Mouse (Mus musculus): ENCODE measurements at regions not wholly inside any gene's neighbourhood (a gene's known extent, or its start where the extent isn't known, plus 50 kb on each side); places are given as distances from the start of the nearest gene placed in this dataset.

GRCm38 (mm10) chr11:18715050-18715850 lies 303.5 kb downstream of the Meis1 start:
- ATAC-seq (ENCODE audit: insufficient number of reproducible peaks, insufficient read depth, low FRiP score, low TSS enrichment) = no peak

GRCm38 (mm10) chr11:18714400-18714799 lies 304.4 kb downstream of the Meis1 start:
- Histone ChIP-seq H3K4me2 (replicated peaks) (no peak overlapping the region), H3K9me3 (no peaks in the 10 kb centered on the region), H3K36me3 (no peaks in the 10 kb centered on the region), H3K9ac (no peak overlapping the region), H3K4me1 (no peaks in the 10 kb centered on the region; the same call in 1 of the 2 replicates), H3K4me3 (no peak overlapping the region), H3K27ac (no peak overlapping the region), H3K27me3 (no peaks in the 10 kb centered on the region)
- WGBS = 66% methylated on average over 5 of the region's 5 CpGs
- ATAC-seq (ENCODE audit: insufficient number of reproducible peaks, insufficient read depth, low FRiP score, low TSS enrichment) = no peak

More at GRCm38 (mm10) chr11:18715050-18715850, 303.5 kb downstream of the Meis1 start:
- H3K36me3 ChIP-seq = no peaks in the 10 kb centered on the region
- H3K4me3 ChIP-seq = no peak overlapping the region
- H3K9me3 ChIP-seq = no peaks in the 10 kb centered on the region
- H3K9ac ChIP-seq = no peak overlapping the region
- no peak overlapping the region for H3K4me2 ChIP-seq (replicated peaks)
- 26% methylated on average over 2 of the region's 2 CpGs for WGBS
- no peaks in the 10 kb centered on the region; the same call in 1 of the 2 replicates for H3K4me1 ChIP-seq
- peak overlapping the region; percentile 33; the same call in 1 of the 2 replicates for H3K27ac ChIP-seq
- no peaks in the 10 kb centered on the region for H3K27me3 ChIP-seq

- no peaks in the 10 kb centered on the region for H3K9me3 ChIP-seq
- H3K4me1 ChIP-seq = no peaks in the 10 kb centered on the region; the same call in 1 of the 2 replicates
- H3K27me3 ChIP-seq = no peaks in the 10 kb centered on the region
- no peak for ATAC-seq (ENCODE audit: insufficient number of reproducible peaks, insufficient read depth, low FRiP score, low TSS enrichment)
- no peak overlapping the region for H3K4me3 ChIP-seq
- WGBS = 67% methylated on average over 10 of the region's 10 CpGs
- H3K36me3 ChIP-seq = no peaks in the 10 kb centered on the region
- H3K27ac ChIP-seq = no peak overlapping the region
- no peak overlapping the region for H3K9ac ChIP-seq
- H3K4me2 ChIP-seq (replicated peaks) = no peak overlapping the region
Observed at GRCm38 (mm10) chr11:18712642-18713053, 306.1 kb downstream of the Meis1 start.

- H3K9ac ChIP-seq = no peak overlapping the region
- WGBS = 76% methylated on average over 3 of the region's 3 CpGs
Observed at GRCm38 (mm10) chr11:18709628-18710027, 309.2 kb downstream of the Meis1 start.

GRCm38 (mm10) chr11:18681593-18681992 lies 337.2 kb downstream of the Meis1 start:
- no peaks in the 10 kb centered on the region for H3K9me3 ChIP-seq
- WGBS = 76% methylated on average over 6 of the region's 6 CpGs
- H3K4me2 ChIP-seq (replicated peaks) = no peak overlapping the region
- no peaks in the 10 kb centered on the region for H3K36me3 ChIP-seq
- H3K27ac ChIP-seq = no peak overlapping the region
- H3K4me3 ChIP-seq = no peak overlapping the region
- H3K27me3 ChIP-seq = no peaks in the 10 kb centered on the region
- H3K9ac ChIP-seq = no peak overlapping the region
- no peaks in the 10 kb centered on the region for H3K4me1 ChIP-seq
- no peak for ATAC-seq (ENCODE audit: insufficient number of reproducible peaks, insufficient read depth, low FRiP score, low TSS enrichment)

More at GRCm38 (mm10) chr11:18709628-18710027, 309.2 kb downstream of the Meis1 start:
- Histone ChIP-seq H3K27me3 (no peaks in the 10 kb centered on the region), H3K4me1 (no peaks in the 10 kb centered on the region), H3K4me3 (no peak overlapping the region), H3K27ac (no peak overlapping the region), H3K4me2 (replicated peaks) (no peak overlapping the region), H3K9me3 (no peaks in the 10 kb centered on the region), H3K36me3 (no peaks in the 10 kb centered on the region)
- no peak for ATAC-seq (ENCODE audit: insufficient number of reproducible peaks, insufficient read depth, low FRiP score, low TSS enrichment)

DNA sequence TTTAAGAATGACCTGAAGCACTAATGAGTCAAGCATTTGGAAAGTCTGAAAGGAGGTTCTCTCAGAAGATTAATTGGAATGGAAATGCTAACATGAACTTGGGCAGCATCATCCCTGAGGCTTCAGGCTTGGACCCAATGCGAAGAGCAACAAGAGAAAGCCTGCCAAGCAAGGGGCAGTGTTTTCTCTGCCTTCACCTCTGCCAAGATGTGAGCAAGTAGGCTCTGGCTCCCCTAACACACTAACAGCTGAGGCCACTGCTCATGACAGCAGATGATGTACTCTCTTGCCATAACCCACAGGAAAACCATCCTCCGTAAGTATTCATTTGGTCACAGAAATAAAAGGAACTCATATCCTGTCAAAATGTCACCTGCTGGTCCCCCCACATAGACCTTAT lies 341.9 kb downstream of the Meis1 start:
- no peak for ATAC-seq (ENCODE audit: insufficient number of reproducible peaks, insufficient read depth, low FRiP score, low TSS enrichment)
- no peak overlapping the region for H3K27ac ChIP-seq
- H3K4me3 ChIP-seq = no peak overlapping the region
- no peak overlapping the region for H3K4me2 ChIP-seq (replicated peaks)
- H3K36me3 ChIP-seq = no peaks in the 10 kb centered on the region
- H3K9ac ChIP-seq = no peak overlapping the region
- 92% methylated on average over 2 of the region's 2 CpGs for whole genome bisulfite sequencing
- H3K4me1 ChIP-seq = no peaks in the 10 kb centered on the region
- no peaks in the 10 kb centered on the region for H3K27me3 ChIP-seq
- no peaks in the 10 kb centered on the region for H3K9me3 ChIP-seq

DNA sequence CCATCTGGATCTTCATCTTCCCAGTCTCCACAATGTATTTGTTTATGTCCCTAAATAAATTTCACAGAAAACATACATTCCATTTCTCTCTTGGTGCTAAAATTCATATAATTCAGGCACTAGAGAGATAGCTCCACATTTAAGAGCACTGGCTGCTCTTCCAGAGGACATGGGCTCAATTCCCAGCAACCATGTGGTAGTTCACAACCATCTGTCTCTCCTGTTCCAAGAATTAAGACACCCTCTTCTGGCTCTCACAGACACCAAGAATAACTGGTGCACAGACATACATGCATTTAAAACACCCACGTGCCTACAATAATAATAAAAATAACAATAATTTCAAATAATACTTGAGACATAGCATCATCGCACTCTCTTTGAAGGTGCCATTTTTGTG lies 347.8 kb downstream of the Meis1 start:
- 89% methylated on average over 2 of the region's 2 CpGs for WGBS
- no peaks in the 10 kb centered on the region for H3K27me3 ChIP-seq

GRCm38 (mm10) chr11:18669322-18669721 lies 349.5 kb downstream of the Meis1 start:
- whole genome bisulfite sequencing = 81% methylated on average over 2 of the region's 2 CpGs
- Histone ChIP-seq H3K4me3 (no peak overlapping the region), H3K9ac (no peak overlapping the region), H3K4me1 (no peaks in the 10 kb centered on the region), H3K9me3 (no peaks in the 10 kb centered on the region), H3K27me3 (no peaks in the 10 kb centered on the region), H3K36me3 (no peaks in the 10 kb centered on the region), H3K4me2 (replicated peaks) (no peak overlapping the region), H3K27ac (no peak overlapping the region)
- no peak for ATAC-seq (ENCODE audit: insufficient number of reproducible peaks, insufficient read depth, low FRiP score, low TSS enrichment)

More for the DNA sequence above, 347.8 kb downstream of the Meis1 start:
- no peak for ATAC-seq (ENCODE audit: insufficient number of reproducible peaks, insufficient read depth, low FRiP score, low TSS enrichment)
- Histone ChIP-seq H3K36me3 (no peaks in the 10 kb centered on the region), H3K9me3 (no peaks in the 10 kb centered on the region), H3K9ac (no peak overlapping the region), H3K4me3 (no peak overlapping the region), H3K4me2 (replicated peaks) (no peak overlapping the region), H3K27ac (no peak overlapping the region), H3K4me1 (no peaks in the 10 kb centered on the region)

GRCm38 (mm10) chr11:18656358-18656757 lies 362.4 kb downstream of the Meis1 start:
- H3K9ac ChIP-seq = no peak overlapping the region
- no peak overlapping the region for H3K4me2 ChIP-seq (replicated peaks)
- H3K36me3 ChIP-seq = no peaks in the 10 kb centered on the region
- H3K27me3 ChIP-seq = no peaks in the 10 kb centered on the region
- no peak for ATAC-seq (ENCODE audit: insufficient number of reproducible peaks, insufficient read depth, low FRiP score, low TSS enrichment)
- no peak overlapping the region for H3K27ac ChIP-seq
- no peaks in the 10 kb centered on the region for H3K4me1 ChIP-seq
- 69% methylated on average over 1 of the region's 1 CpGs for WGBS
- H3K4me3 ChIP-seq = no peak overlapping the region
- H3K9me3 ChIP-seq = no peaks in the 10 kb centered on the region

- no peak overlapping the region for H3K4me2 ChIP-seq (replicated peaks)
- no peak overlapping the region for H3K27ac ChIP-seq
- no peak overlapping the region for H3K4me3 ChIP-seq
- no peak overlapping the region for H3K9ac ChIP-seq
- H3K4me1 ChIP-seq = no peaks in the 10 kb centered on the region
- no peaks in the 10 kb centered on the region for H3K36me3 ChIP-seq
- H3K9me3 ChIP-seq = no peaks in the 10 kb centered on the region
- no peak for ATAC-seq (ENCODE audit: insufficient number of reproducible peaks, insufficient read depth, low FRiP score, low TSS enrichment)
- WGBS = 76% methylated on average over 5 of the region's 5 CpGs
- no peaks in the 10 kb centered on the region for H3K27me3 ChIP-seq
Observed at GRCm38 (mm10) chr11:18631975-18632773, 386.6 kb downstream of the Meis1 start.

- no peaks in the 10 kb centered on the region for H3K36me3 ChIP-seq
- no peak overlapping the region for H3K4me2 ChIP-seq (replicated peaks)
- ATAC-seq (ENCODE audit: insufficient number of reproducible peaks, insufficient read depth, low FRiP score, low TSS enrichment) = no peak
- H3K4me3 ChIP-seq = no peak overlapping the region
- no peak overlapping the region for H3K27ac ChIP-seq
- H3K4me1 ChIP-seq = no peaks in the 10 kb centered on the region
- 93% methylated on average over 7 of the region's 7 CpGs for WGBS
- H3K27me3 ChIP-seq = no peaks in the 10 kb centered on the region
- no peak overlapping the region for H3K9ac ChIP-seq
- no peaks in the 10 kb centered on the region for H3K9me3 ChIP-seq
Observed at GRCm38 (mm10) chr11:18631570-18631969, 387.2 kb downstream of the Meis1 start.

DNA sequence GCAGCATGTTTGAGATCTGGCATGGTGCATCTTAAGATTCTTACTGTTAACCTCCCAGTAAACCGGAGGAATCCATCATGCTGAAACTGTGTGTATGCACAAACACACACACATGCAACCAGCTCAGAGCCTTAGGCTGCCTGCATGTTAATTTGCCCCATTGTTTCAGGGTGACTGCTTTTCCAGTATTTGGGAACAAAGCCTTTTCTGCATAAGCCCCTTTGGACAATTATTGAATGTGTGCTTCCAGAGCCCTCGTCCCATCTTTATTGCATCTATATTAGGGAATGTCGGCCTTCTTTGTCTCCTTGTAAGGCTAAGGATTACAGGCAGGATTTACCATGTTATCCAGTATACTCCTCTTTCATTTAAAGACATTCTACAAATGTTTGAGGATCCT lies 397.0 kb downstream of the Meis1 start:
- H3K36me3 ChIP-seq = no peaks in the 10 kb centered on the region
- ATAC-seq (ENCODE audit: insufficient number of reproducible peaks, insufficient read depth, low FRiP score, low TSS enrichment) = no peak
- H3K9ac ChIP-seq = no peak overlapping the region
- H3K4me2 ChIP-seq (replicated peaks) = no peak overlapping the region
- no peak overlapping the region for H3K27ac ChIP-seq
- no peak overlapping the region for H3K4me3 ChIP-seq
- no peaks in the 10 kb centered on the region for H3K4me1 ChIP-seq
- WGBS = 63% methylated on average over 3 of the region's 3 CpGs
- H3K27me3 ChIP-seq = no peaks in the 10 kb centered on the region
- H3K9me3 ChIP-seq = no peaks in the 10 kb centered on the region
